Comparison of ENCODE assay signal across 18 mouse cellular contexts in the genomic region with DNA sequence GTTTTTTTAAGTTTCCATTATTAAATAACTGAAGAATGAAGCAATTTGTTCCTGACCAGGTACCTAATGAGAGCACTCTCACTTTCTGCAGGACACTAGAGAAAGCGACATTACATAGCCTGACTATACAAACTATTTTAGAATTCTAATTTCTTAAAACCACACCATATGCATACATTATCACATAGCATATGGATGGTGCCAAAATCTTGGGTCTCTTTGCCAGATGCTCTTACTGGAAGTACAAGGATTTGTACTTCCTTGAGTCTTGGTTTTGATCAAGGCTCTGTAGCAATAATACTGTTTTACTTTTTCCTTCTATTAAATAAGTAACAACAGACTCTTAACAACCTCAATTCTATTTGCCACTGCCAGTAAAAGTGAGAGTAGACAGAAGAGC. TPM values are rescaled to one million over a fixed set of nuclear protein-coding genes. Genes with fewer than 3 reads are reported as not detected.
DNase-seq lines count a peak whose midpoint lies in the region; ATAC-seq and TF ChIP-seq lines count a peak whose summit lies in the region.
"Had no signal": no experiment of that assay in that cellular context is flagged by ENCODE, and none has a peak within 500 bp of the region (broad histone marks: within the 10 kb centered on the region; RNA-seq: fewer than 3 reads in every experiment).

No protein-coding gene starts in this region.

- WGBS in forebrain, embryonic 15.5 days = 78% methylated on average over 1 of the region's 1 CpGs
- WGBS in forebrain, embryonic 11.5 days = 90% methylated on average over 1 of the region's 1 CpGs
- WGBS in forebrain, postnatal 0 days = 87% methylated on average over 1 of the region's 1 CpGs
- WGBS in forebrain, embryonic 13.5 days = 87% methylated on average over 1 of the region's 1 CpGs

- no peak overlapping the region for H3K27ac ChIP-seq in forebrain, embryonic 15.5 days (replicated peaks)
- no peak overlapping the region for H3K27ac ChIP-seq in forebrain, embryonic 11.5 days (ENCODE audit: low read depth, low read length)
- H3K27ac ChIP-seq in forebrain, postnatal 0 days (ENCODE audit: low read depth, low read length) = no peak overlapping the region
- H3K27ac ChIP-seq in forebrain, embryonic 13.5 days = no peak overlapping the region
- H3K27ac ChIP-seq: embryonic facial prominence, embryonic 10.5 days; embryonic facial prominence, embryonic 12.5 days had no signal

- no peaks in the 10 kb centered on the region for H3K4me1 ChIP-seq in forebrain, embryonic 15.5 days
- H3K4me1 ChIP-seq in forebrain, embryonic 11.5 days (replicated peaks; ENCODE audit: control insufficient read depth, insufficient read depth, low read length) = no peaks in the 10 kb centered on the region
- H3K4me1 ChIP-seq in forebrain, postnatal 0 days (ENCODE audit: insufficient read depth) = no peaks in the 10 kb centered on the region
- H3K4me1 ChIP-seq in forebrain, embryonic 13.5 days = no peaks in the 10 kb centered on the region
- H3K4me1 ChIP-seq: embryonic facial prominence, embryonic 10.5 days; embryonic facial prominence, embryonic 12.5 days had no signal

- H3K4me3 ChIP-seq in forebrain, embryonic 15.5 days = no peak overlapping the region
- H3K4me3 ChIP-seq in forebrain, embryonic 11.5 days (ENCODE audit: low read depth, low read length) = no peak overlapping the region
- H3K4me3 ChIP-seq in forebrain, postnatal 0 days (ENCODE audit: low read depth, low read length) = no peak overlapping the region
- no peak overlapping the region for H3K4me3 ChIP-seq in forebrain, embryonic 13.5 days
- H3K4me3 ChIP-seq: embryonic facial prominence, embryonic 10.5 days; embryonic facial prominence, embryonic 12.5 days had no signal

- H3K4me2 ChIP-seq in forebrain, embryonic 15.5 days (replicated peaks) = no peak overlapping the region
- H3K4me2 ChIP-seq in forebrain, embryonic 11.5 days (ENCODE audit: low read depth, low read length, severe bottlenecking) = no peak overlapping the region
- H3K4me2 ChIP-seq in forebrain, postnatal 0 days (ENCODE audit: low read depth) = no peak overlapping the region
- H3K4me2 ChIP-seq in forebrain, embryonic 13.5 days = no peak overlapping the region
- H3K4me2 ChIP-seq: embryonic facial prominence, embryonic 12.5 days had no signal

- peak; percentile 38; the same call in 1 of the 2 replicates for ATAC-seq in forebrain, embryonic 15.5 days (replicated peaks)
- no peak for ATAC-seq in forebrain, embryonic 11.5 days (replicated peaks; ENCODE audit: low FRiP score)
- no peak; the same call in 1 of the 2 replicates for ATAC-seq in forebrain, postnatal 0 days
- no peak; the same call in 1 of the 2 replicates for ATAC-seq in forebrain, embryonic 13.5 days

- no peaks in the 10 kb centered on the region for H3K9me3 ChIP-seq in forebrain, embryonic 15.5 days
- H3K9me3 ChIP-seq in forebrain, embryonic 11.5 days (ENCODE audit: control insufficient read depth, low read length) = no peaks in the 10 kb centered on the region
- H3K9me3 ChIP-seq in forebrain, postnatal 0 days (ENCODE audit: low read length) = no peaks in the 10 kb centered on the region
- no peaks in the 10 kb centered on the region for H3K9me3 ChIP-seq in forebrain, embryonic 13.5 days (replicated peaks)
- H3K9me3 ChIP-seq: embryonic facial prominence, embryonic 10.5 days; embryonic facial prominence, embryonic 12.5 days had no signal

- DNase-seq in forebrain, embryonic 11.5 days (ENCODE audit: low spot score) = no peak
- DNase-seq in forebrain, postnatal 0 days = peak; percentile 29
- DNase-seq in brain, adult 2 months (ENCODE audit: low read depth, low spot score) = peak; percentile 65
- DNase-seq in brain, embryonic 14.5 days (ENCODE audit: low read depth) = peak; percentile 61
- no peak for DNase-seq in left cerebral cortex, adult 8-10 months (ENCODE audit: low spot score in 2 of 2)
- no peak for DNase-seq in c-Kit-positive CD71-positive TER-119-positive erythroid progenitor cells, embryonic 14.5 days (ENCODE audit: low spot score)
- DNase-seq: adrenal gland, adult 2 months; adrenal gland, postnatal 10 days; adrenal gland, postnatal 25 days; cerebellum, adult 11-12 months; cerebellum, adult 2 months; cerebellum, adult 9-10 months; cerebellum, postnatal 10 days; cerebellum, postnatal 25 days had no signal

- H3K9ac ChIP-seq in forebrain, embryonic 15.5 days (replicated peaks) = no peak overlapping the region
- H3K9ac ChIP-seq in forebrain, embryonic 11.5 days (ENCODE audit: low read length) = no peak overlapping the region
- H3K9ac ChIP-seq in forebrain, postnatal 0 days = no peak overlapping the region
- no peak overlapping the region for H3K9ac ChIP-seq in forebrain, embryonic 13.5 days
- H3K9ac ChIP-seq: embryonic facial prominence, embryonic 12.5 days had no signal

- no peaks in the 10 kb centered on the region for H3K36me3 ChIP-seq in forebrain, embryonic 15.5 days
- H3K36me3 ChIP-seq in forebrain, embryonic 11.5 days (ENCODE audit: control insufficient read depth, insufficient read depth, low read length) = no peaks in the 10 kb centered on the region
- H3K36me3 ChIP-seq in forebrain, postnatal 0 days (ENCODE audit: insufficient read depth) = no peaks in the 10 kb centered on the region
- no peaks in the 10 kb centered on the region for H3K36me3 ChIP-seq in forebrain, embryonic 13.5 days (ENCODE audit: poor library complexity, severe bottlenecking)
- H3K36me3 ChIP-seq: embryonic facial prominence, embryonic 10.5 days; embryonic facial prominence, embryonic 12.5 days had no signal

- no peak for TF ChIP-seq POLR2A in brain, embryonic 14.5 days (IDR thresholded peaks at IDR 0.05; ENCODE audit: borderline replicate concordance, extremely low read depth, insufficient read depth, insufficient read length, poor library complexity, severe bottlenecking)

- no peaks in the 10 kb centered on the region for H3K27me3 ChIP-seq in forebrain, embryonic 15.5 days
- no peaks in the 10 kb centered on the region for H3K27me3 ChIP-seq in forebrain, embryonic 11.5 days (ENCODE audit: control insufficient read depth, insufficient read depth, low read length)
- H3K27me3 ChIP-seq in forebrain, postnatal 0 days (ENCODE audit: insufficient read depth, low read length) = no peaks in the 10 kb centered on the region
- no peaks in the 10 kb centered on the region for H3K27me3 ChIP-seq in forebrain, embryonic 13.5 days
- H3K27me3 ChIP-seq: embryonic facial prominence, embryonic 12.5 days had no signal

- TF ChIP-seq CTCF in forebrain, postnatal 0 days (IDR thresholded peaks at IDR 0.05; ENCODE audit: low read depth) = no peak
- no peak for TF ChIP-seq CTCF in brain, embryonic 14.5 days (IDR thresholded peaks at IDR 0.05; ENCODE audit: borderline replicate concordance, extremely low read depth, insufficient read depth, insufficient read length)

RNA-seq across cellular contexts. Expression of gene Snca, which starts 31.4 kb away (rescaled TPM):
- 115 and 117 TPM in 2 replicates for polyA plus RNA-seq in forebrain, embryonic 15.5 days (2015; fragmentation: Nextera tagmentation; extraction: Ambion mirVana)
- polyA plus RNA-seq in forebrain, embryonic 11.5 days (2014; fragmentation: Nextera tagmentation; extraction: Ambion mirVana) = 22.6 and 22.7 TPM in 2 replicates
- total RNA-seq in forebrain, postnatal 0 days (2014; rRNA removed) = 244 and 300 TPM in 2 replicates
- polyA plus RNA-seq in forebrain, postnatal 0 days (2015; fragmentation: Nextera tagmentation; extraction: Ambion mirVana) = 409 and 490 TPM in 2 replicates
- 54.7 and 57.7 TPM in 2 replicates for polyA plus RNA-seq in forebrain, embryonic 13.5 days (2015; fragmentation: Nextera tagmentation; extraction: Ambion mirVana)
- polyA plus RNA-seq in brain, embryonic 14.5 days (2012; rRNA removed) = 52.6 and 75.1 TPM in 2 replicates
- 100 to 1,000 TPM; 290 to 300 (median 294) TPM for total RNA-seq in left cerebral cortex, adult 8-10 months (2022)

Comparison
In these comparisons a context has a peak if more than half of its experiments do, and no peak if none do; other contexts are left out.
1. DNase-seq: peak in forebrain, postnatal 0 days (single experiment), brain, adult 2 months (single experiment) and brain, embryonic 14.5 days (single experiment); none in forebrain, embryonic 11.5 days (single experiment), left cerebral cortex, adult 8-10 months (0 of 2) and c-Kit-positive CD71-positive TER-119-positive erythroid progenitor cells, embryonic 14.5 days (single experiment).